Mouse (Mus musculus): ENCODE results near the gene Gm3173.
"Not testable (repeated sequence)": the region's sequence is repeated elsewhere in the genome, so short reads cannot be mapped to it uniquely, and the experiment has no call there.

Gene Gm3173

DNA sequence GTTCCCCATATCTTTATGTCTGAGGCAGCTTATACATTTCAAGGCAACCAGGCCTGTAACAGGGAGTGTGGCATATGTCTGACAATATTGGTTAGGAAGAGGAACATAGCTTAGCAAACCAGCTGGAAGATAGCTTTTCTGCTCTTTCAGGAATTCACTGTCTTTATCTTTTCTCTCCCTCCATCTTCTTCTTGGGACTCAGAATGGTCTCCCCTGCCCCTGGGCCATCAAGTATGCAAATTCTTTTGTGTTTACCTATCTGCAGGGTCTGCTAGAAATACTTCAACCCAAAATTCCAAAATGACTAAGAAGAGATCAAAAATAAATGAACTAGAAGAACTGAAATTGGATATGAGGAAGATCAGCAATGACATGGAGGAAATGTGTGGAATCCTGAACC, at the start of gene Gm3173:
Gene Gm3173 (plus strand): TSS at position 301 of the 400 bp plus-strand sequence.
- DNase-seq, result not testable (repeated sequence)

DNA sequence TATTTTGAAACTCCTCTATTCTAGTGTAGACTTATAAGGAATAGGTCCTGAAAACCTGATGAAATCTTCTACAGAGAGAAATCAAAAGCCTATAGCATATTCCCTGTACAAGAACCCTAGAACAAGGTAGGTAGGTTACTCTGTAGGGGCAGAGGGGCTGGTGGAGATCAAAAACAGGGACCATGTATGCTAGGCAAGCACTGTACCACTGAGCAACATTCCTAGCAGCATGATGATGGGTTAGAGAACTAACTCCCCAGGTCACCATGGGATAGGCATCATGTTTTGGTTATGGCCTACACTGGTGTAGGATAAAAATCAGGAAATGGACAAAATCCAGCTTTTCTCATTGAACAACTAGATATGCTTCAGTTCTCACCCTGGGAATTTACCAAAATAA, 45.2 kb upstream of the Gm3173 start:
- DNase-seq, result not testable (repeated sequence)

DNA sequence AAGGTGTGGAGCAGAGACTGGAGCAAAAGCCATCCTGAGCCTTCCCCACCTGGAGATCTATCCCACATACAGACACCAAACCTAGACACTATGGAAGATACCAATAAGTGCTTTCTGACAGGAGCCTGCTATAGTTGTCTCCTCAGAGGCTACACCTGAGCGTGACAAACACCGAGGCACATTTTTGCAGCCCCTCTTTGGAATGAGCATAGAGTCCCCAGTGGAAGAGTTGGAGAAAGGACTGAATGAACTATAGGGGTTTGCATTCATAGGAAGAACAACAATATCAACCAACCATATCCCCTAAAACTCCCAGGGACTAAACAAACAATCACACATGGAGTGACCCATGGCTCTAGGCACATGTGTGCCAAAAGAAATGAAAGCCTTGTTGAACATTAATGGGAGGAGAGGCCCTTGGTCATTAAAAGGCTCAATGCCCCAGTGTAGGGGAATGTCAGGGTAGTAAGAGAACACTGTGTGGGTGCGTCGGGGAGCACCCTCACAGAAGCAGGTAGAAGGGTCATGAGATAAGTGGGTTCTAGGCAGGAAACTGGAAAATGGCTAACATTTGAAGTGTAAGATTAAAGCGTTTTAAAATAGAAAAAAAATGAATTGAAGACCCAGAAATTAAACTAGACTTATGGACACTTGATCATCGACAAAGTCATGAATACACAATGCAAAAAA, 37.8 kb upstream of the Gm3173 start:
- DNase-seq, result not testable (repeated sequence)

DNA sequence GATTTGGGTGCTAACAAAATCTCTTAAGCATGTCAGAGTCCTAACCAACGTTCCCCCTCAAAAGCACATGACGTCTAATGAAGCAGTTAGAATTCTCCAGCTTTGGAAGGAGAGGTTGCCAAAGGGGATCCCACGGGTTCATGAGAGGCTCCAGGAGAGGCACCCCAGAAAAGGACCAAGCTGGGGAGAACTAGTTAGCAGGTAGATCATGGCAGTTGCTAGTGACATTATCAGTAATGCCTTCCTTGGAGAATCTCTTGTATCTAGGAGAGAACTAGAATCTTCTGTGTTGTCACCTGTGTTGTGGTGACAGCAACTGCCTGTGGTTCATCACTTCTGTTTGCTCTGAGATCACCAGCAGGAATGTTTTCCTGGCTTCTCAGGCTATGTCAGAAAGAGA, 33.6 kb upstream of the Gm3173 start, which contains the start of gene Gm3159:
Gene Gm3159 (plus strand): TSS at position 301 of the 400 bp plus-strand sequence.
- not testable (repeated sequence) for DNase-seq

GRCm38 (mm10) chr14:4398624-4399023, 32.2 kb upstream of the Gm3173 start:
- not testable (repeated sequence) for DNase-seq

- DNase-seq, result not testable (repeated sequence)
These were observed 30.5 kb upstream of the Gm3173 start for GRCm38 (mm10) chr14:4400115-4400789.

- DNase-seq, result not testable (repeated sequence)
These were observed 29.5 kb upstream of the Gm3173 start for GRCm38 (mm10) chr14:4401245-4401644.

DNA sequence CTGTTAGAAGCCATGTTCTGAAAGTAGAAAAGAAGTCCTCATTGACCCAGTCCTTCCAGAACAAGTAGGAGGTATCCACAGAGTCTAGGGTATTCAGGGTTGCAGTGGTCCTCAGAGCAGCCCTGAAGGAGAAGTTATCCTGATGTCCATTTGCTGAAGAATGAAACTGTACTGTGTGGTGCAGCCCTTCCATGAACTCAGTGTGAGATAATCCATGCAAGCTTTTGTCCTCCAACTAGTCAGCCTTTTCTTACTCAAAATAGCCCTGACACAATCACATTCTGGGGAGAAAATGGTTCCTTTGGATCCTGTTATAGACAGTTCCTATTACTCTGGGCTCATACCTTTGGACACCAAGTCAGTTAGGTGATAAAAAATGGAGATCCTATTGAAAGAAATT, 27.0 kb upstream of the Gm3173 start:
- not testable (repeated sequence) for DNase-seq

DNA sequence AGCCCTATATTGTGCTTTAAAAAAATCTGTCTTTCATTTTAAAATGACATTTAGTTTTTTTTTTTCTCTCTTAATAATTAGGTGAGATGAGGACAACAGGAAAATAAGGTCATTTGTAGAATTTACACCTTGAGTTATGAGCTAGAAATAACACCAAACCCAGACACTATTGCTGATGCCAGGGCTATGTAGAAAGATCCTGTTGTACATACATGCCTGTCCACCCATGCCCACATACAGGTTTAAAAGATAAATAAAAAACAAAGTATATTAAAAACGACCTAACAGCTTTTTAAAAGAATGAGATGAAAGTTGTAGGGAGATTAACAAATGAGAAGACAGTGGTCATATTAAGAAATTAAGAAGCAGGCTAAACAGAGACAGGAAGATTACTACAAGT, 20.9 kb upstream of the Gm3173 start:
- DNase-seq, result not testable (repeated sequence)

- not testable (repeated sequence) for DNase-seq
These were observed 15.6 kb upstream of the Gm3173 start, which contains the start of gene Gm3164 for GRCm38 (mm10) chr14:4414965-4415835. Gene Gm3164, plus strand, starts transcription at chr14:4415448.

- not testable (repeated sequence) for DNase-seq
These were observed 50.7 kb downstream of the Gm3173 start, which contains the start of gene Gm3182 for GRCm38 (mm10) chr14:4481445-4481844. Gene Gm3182, plus strand, starts transcription at chr14:4481745.

- not testable (repeated sequence) for DNase-seq
These were observed 68.6 kb downstream of the Gm3173 start for GRCm38 (mm10) chr14:4499425-4499824.

DNA sequence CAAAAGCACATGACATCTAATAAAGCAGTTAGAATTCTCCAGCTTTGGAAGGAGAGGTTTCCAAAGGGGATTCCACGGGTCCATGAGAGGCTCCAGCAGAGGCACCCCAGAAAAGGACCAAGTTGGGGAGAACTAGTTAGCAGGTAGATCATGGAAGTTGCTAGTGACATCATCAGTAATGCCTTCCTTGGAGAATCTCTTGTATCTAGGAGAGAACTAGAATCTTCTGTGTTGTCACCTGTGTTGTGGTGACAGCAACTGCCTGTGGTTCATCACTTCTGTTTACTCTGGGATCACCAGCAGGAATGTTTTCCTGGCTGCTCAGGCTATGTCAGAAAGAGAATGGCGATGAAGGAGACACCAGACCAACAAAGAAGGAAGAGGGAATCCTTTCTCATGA, 124.3 kb downstream of the Gm3173 start, which contains the start of gene Gm3047:
Gene Gm3047 (plus strand): TSS at position 301 of the 400 bp plus-strand sequence.
- not testable (repeated sequence) for DNase-seq
